Mouse (Mus musculus): ENCODE measurements around the gene Gnat2. TPM values are rescaled to one million over a fixed set of nuclear protein-coding genes. Genes with fewer than 3 reads are reported as not detected.

Gene Gnat2
- polyA plus RNA-seq, 1 experiment from 2014 or later, result 1.6 TPM

Other genes with a start within 250 kb of the Gnat2 start
- not detected in 2 replicates for gene Eps8l3, start 215.6 kb upstream of the Gnat2 start, polyA plus RNA-seq (2016; fragmentation: Nextera tagmentation; extraction: Ambion mirVana)
- gene Gstm5, start 197.0 kb upstream of the Gnat2 start, polyA plus RNA-seq (2016; fragmentation: Nextera tagmentation; extraction: Ambion mirVana), result 198 and 203 TPM in 2 replicates
- gene Gstm7, start 161.0 kb upstream of the Gnat2 start, polyA plus RNA-seq (2016; fragmentation: Nextera tagmentation; extraction: Ambion mirVana), result 12.2 and 26.0 TPM in 2 replicates
- gene Gstm6, start 149.0 kb upstream of the Gnat2 start, polyA plus RNA-seq (2016; fragmentation: Nextera tagmentation; extraction: Ambion mirVana), result 1.8 and 3.6 TPM in 2 replicates
- not detected in 2 replicates for gene Gstm3, start 123.5 kb upstream of the Gnat2 start, polyA plus RNA-seq (2016; fragmentation: Nextera tagmentation; extraction: Ambion mirVana)
- 19.1 and 26.1 TPM in 2 replicates for gene Gstm2, start 106.3 kb upstream of the Gnat2 start, polyA plus RNA-seq (2016; fragmentation: Nextera tagmentation; extraction: Ambion mirVana)
- gene Gstm1, start 74.8 kb upstream of the Gnat2 start, polyA plus RNA-seq (2016; fragmentation: Nextera tagmentation; extraction: Ambion mirVana), result 27.5 and 27.8 TPM in 2 replicates
- gene Gstm4, start 47.9 kb upstream of the Gnat2 start, polyA plus RNA-seq (2016; fragmentation: Nextera tagmentation; extraction: Ambion mirVana), result 11.6 and 15.1 TPM in 2 replicates
- 68.8 and 69.7 TPM in 2 replicates for gene Ampd2, start 6.1 kb upstream of the Gnat2 start, polyA plus RNA-seq (2016; fragmentation: Nextera tagmentation; extraction: Ambion mirVana)
- gene Gnai3, start 53.4 kb downstream of the Gnat2 start, polyA plus RNA-seq (2016; fragmentation: Nextera tagmentation; extraction: Ambion mirVana), result 178 and 197 TPM in 2 replicates
- gene Gpr61, start 62.1 kb downstream of the Gnat2 start, polyA plus RNA-seq (2016; fragmentation: Nextera tagmentation; extraction: Ambion mirVana), result 0.08 TPM in 1 of 2 replicates, not detected in the other
- 2.6 and 3.0 TPM in 2 replicates for gene Amigo1, start 93.5 kb downstream of the Gnat2 start, polyA plus RNA-seq (2016; fragmentation: Nextera tagmentation; extraction: Ambion mirVana)
- 1.6 and 2.1 TPM in 2 replicates for gene Cyb561d1, start 108.4 kb downstream of the Gnat2 start, polyA plus RNA-seq (2016; fragmentation: Nextera tagmentation; extraction: Ambion mirVana)
- gene Atxn7l2, start 118.1 kb downstream of the Gnat2 start, polyA plus RNA-seq (2016; fragmentation: Nextera tagmentation; extraction: Ambion mirVana), result 23.3 and 25.7 TPM in 2 replicates
- gene Sypl2, start 133.9 kb downstream of the Gnat2 start, polyA plus RNA-seq (2016; fragmentation: Nextera tagmentation; extraction: Ambion mirVana), result 0.23 and 0.56 TPM in 2 replicates
- 374 and 403 TPM in 2 replicates for gene Psma5, start 164.1 kb downstream of the Gnat2 start, polyA plus RNA-seq (2016; fragmentation: Nextera tagmentation; extraction: Ambion mirVana)
- gene Sort1, start 191.3 kb downstream of the Gnat2 start, polyA plus RNA-seq (2016; fragmentation: Nextera tagmentation; extraction: Ambion mirVana), result 9.4 and 12.1 TPM in 2 replicates